Mouse (Mus musculus): ENCODE measurements at regions not wholly inside any gene's neighbourhood (a gene's known extent, or its start where the extent isn't known, plus 50 kb on each side); places are given as distances from the start of the nearest gene placed in this dataset.

DNA sequence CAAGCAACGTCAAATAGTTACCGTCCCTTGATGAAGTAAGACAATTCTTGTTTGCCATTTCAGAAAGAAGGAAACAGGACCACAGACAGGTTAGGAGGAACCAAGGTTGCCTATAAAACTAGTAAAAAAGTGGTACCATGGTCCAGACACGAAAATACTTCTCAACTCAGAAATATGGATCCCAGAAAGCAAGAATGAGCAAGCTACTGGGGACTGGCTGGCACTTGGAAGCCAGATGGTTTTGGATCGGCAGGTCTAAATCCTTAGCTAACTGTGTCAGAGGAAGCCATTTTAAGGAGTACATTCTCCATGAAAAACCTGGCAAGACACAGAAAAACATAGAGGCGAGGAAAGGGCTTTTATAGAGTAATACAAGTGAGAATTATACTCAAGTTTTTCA, 51.9 kb upstream of the Mboat1 start:
- no peak for TF ChIP-seq CTCF (IDR thresholded peaks at IDR 0.05; ENCODE audit: low read depth)
- no peak for TF ChIP-seq EP300 (IDR thresholded peaks at IDR 0.05; ENCODE audit: low read depth)
